Mouse (Mus musculus) bone marrow macrophage, adult 2 months (primary cell): ENCODE data around the gene Gm49318. TPM values are rescaled to one million over a fixed set of nuclear protein-coding genes. Genes with fewer than 3 reads are reported as not detected.
"Not testable (repeated sequence)": the region's sequence is repeated elsewhere in the genome, so short reads cannot be mapped to it uniquely, and the experiment has no call there.

Experiments
- H3K27ac ChIP-seq: 2 replicates; pipeline ENCODE4 v1.5.1; 2012; ENCODE audit warnings: low read depth, low read length; ENCODE audit not compliant: insufficient read depth
- H3K4me1 ChIP-seq: 2 replicates; pipeline ENCODE4 v1.6.1; 2012; ENCODE audit warnings: low read length; ENCODE audit not compliant: control insufficient read depth, insufficient read depth
- H3K4me3 ChIP-seq: 2 replicates; pipeline ENCODE4 v1.5.1; 2012; ENCODE audit warnings: mild to moderate bottlenecking, low read length, moderate library complexity; ENCODE audit not compliant: insufficient read depth
- CTCF ChIP-seq: IDR thresholded peaks from 2 replicates; pipeline ENCODE4 v1.5.1; 2012; ENCODE audit warnings: low read depth, mild to moderate bottlenecking, low read length, moderate library complexity
- POLR2A ChIP-seq: IDR thresholded peaks from 2 replicates; pipeline ENCODE4 v1.6.1; 2012; ENCODE audit warnings: mild to moderate bottlenecking, low read depth, low read length, borderline replicate concordance
- polyA plus RNA-seq: library from polyadenylated mRNA; stranded (reverse); fragments of >200 nt; gene quantifications from 2 replicates; pipeline ENCODE4 v1.2.4, GENCODE M21; 2012; ENCODE audit not compliant: missing spikeins, insufficient read depth, insufficient read length

Gm49318 gene
- polyA plus RNA-seq, 1 experiment = not detected

GRCm38 (mm10) chr9:22095854-22096307, 24.8 kb upstream of the Gm49318 start:
- Histone ChIP-seq H3K27ac (no peak overlapping the region), H3K4me3 (peak overlapping the region; percentile 36), H3K4me1 (no peaks in the 10 kb centered on the region)
- TF ChIP-seq CTCF = peak; percentile 60
- TF ChIP-seq POLR2A = no peak

GRCm38 (mm10) chr9:22092746-22093145, 21.7 kb upstream of the Gm49318 start:
- no peak for TF ChIP-seq CTCF
- no peak for TF ChIP-seq POLR2A
- Histone ChIP-seq H3K4me3 (no peak overlapping the region), H3K27ac (no peak overlapping the region), H3K4me1 (no peaks in the 10 kb centered on the region)

GRCm38 (mm10) chr9:22089986-22090385, 18.9 kb upstream of the Gm49318 start:
- Histone ChIP-seq H3K27ac (no peak overlapping the region), H3K4me1 (peaks cover 4% of the 10 kb centered on the region; the same call in 1 of the 2 replicates), H3K4me3 (no peak overlapping the region)
- no peak for TF ChIP-seq CTCF
- no peak for TF ChIP-seq POLR2A

- TF ChIP-seq CTCF (no peak), POLR2A (no peak)
- H3K4me3 ChIP-seq = no peak overlapping the region
- H3K4me1 ChIP-seq = peaks cover 4% of the 10 kb centered on the region; the same call in 1 of the 2 replicates
- no peak overlapping the region for H3K27ac ChIP-seq
Measured at GRCm38 (mm10) chr9:22089281-22089680, 18.2 kb upstream of the Gm49318 start.

GRCm38 (mm10) chr9:22087034-22087618, 16.1 kb upstream of the Gm49318 start:
- TF ChIP-seq CTCF = no peak
- no peak for TF ChIP-seq POLR2A
- Histone ChIP-seq H3K4me1 (peaks cover 4% of the 10 kb centered on the region; the same call in 1 of the 2 replicates), H3K27ac (no peak overlapping the region), H3K4me3 (no peak overlapping the region)

GRCm38 (mm10) chr9:22086012-22086411, 15.0 kb upstream of the Gm49318 start:
- Histone ChIP-seq H3K4me1 (peaks cover 4% of the 10 kb centered on the region; the same call in 1 of the 2 replicates), H3K27ac (no peak overlapping the region), H3K4me3 (peak overlapping the region; percentile 82)
- no peak for TF ChIP-seq POLR2A
- TF ChIP-seq CTCF = no peak

GRCm38 (mm10) chr9:22085022-22085834, 14.2 kb upstream of the Gm49318 start, which contains the start of gene Ecsit:
Ecsit (minus strand) TSS chr9:22085438.
- peaks cover 4% of the 10 kb centered on the region; the same call in 1 of the 2 replicates for H3K4me1 ChIP-seq
- TF ChIP-seq CTCF = 0 out of 2 replicates have a peak, but pooled peaks have one; percentile 9
- TF ChIP-seq POLR2A = no peak
- H3K27ac ChIP-seq = peak within 1 kb of the TSS; percentile 18; the same call in 1 of the 2 replicates
- peak within 1 kb of the TSS; percentile 82 for H3K4me3 ChIP-seq

- peaks cover 4% of the 10 kb centered on the region; the same call in 1 of the 2 replicates for H3K4me1 ChIP-seq
- H3K27ac ChIP-seq = no peak overlapping the region
- no peak for TF ChIP-seq POLR2A
- no peak for TF ChIP-seq CTCF
- peak overlapping the region; percentile 82 for H3K4me3 ChIP-seq
Measured at GRCm38 (mm10) chr9:22084667-22085021, 13.6 kb upstream of the Gm49318 start.

GRCm38 (mm10) chr9:22076223-22076622, 5.2 kb upstream of the Gm49318 start:
- no peak overlapping the region for H3K27ac ChIP-seq
- H3K4me3 ChIP-seq = no peak overlapping the region
- no peak for TF ChIP-seq CTCF
- TF ChIP-seq POLR2A = no peak
- no peaks in the 10 kb centered on the region for H3K4me1 ChIP-seq

- not testable (repeated sequence) for H3K4me1 ChIP-seq, H3K27ac ChIP-seq, H3K4me3 ChIP-seq
Measured at GRCm38 (mm10) chr9:22075778-22076177, 4.7 kb upstream of the Gm49318 start.
